Mouse (Mus musculus) olfactory bulb, adult 2 months (tissue): Measurements from ENCODE around the gene Atg9a.

Experiments
- CTCF ChIP-seq: fragments of 200-500 bp; IDR thresholded peaks from 2 replicates; pipeline ENCODE4 v1.5.1; 2012; ENCODE audit warnings: low read depth, mild to moderate bottlenecking, low read length, moderate library complexity; ENCODE audit not compliant: insufficient read depth
- POLR2A ChIP-seq: fragments of 200-500 bp; IDR thresholded peaks from 2 replicates; pipeline ENCODE4 v1.6.1; 2012; ENCODE audit warnings: mild to moderate bottlenecking, low read depth, low read length, moderate library complexity; ENCODE audit not compliant: insufficient read depth

- TF ChIP-seq CTCF, result no peak
- TF ChIP-seq POLR2A, result no peak
Measured at GRCm38 (mm10) chr1:75227653-75228052, 35.7 kb upstream of the Atg9a start.
